Mouse (Mus musculus) liver, embryonic 11.5 days (tissue): ENCODE data around the gene Acyp1. TPM values are rescaled to one million over a fixed set of nuclear protein-coding genes. Genes with fewer than 3 reads are reported as not detected.
A peak's percentile ranks its signal among the peaks of the same experiment; 100 is the strongest.

Source experiments
- ATAC-seq: fragments of 200-750 bp; cut with Nextera tagmentation; replicated peaks from 2 replicates; pipeline ENCODE4 v1.8.0; 2017; ENCODE audit warnings: moderate number of reproducible peaks, mild to moderate bottlenecking, moderate TSS enrichment, moderate library complexity; ENCODE audit not compliant: low FRiP score
- DNase-seq: peaks from one replicate; pipeline ENCODE4 v3.0.0-alpha.2; 2017; ENCODE audit warnings: low spot score
- H3K27ac ChIP-seq: fragments of 300-500 bp; sonication (generic); 2 replicates; pipeline ENCODE4 v1.5.1; 2014; ENCODE audit warnings: mild to moderate bottlenecking, low read depth, low read length, control low read depth
- H3K27me3 ChIP-seq: fragments of 300-500 bp; sonication (generic); replicated peaks from 2 replicates; pipeline ENCODE4 v1.6.1; 2014; ENCODE audit warnings: low read length, mixed read lengths; ENCODE audit not compliant: control insufficient read depth, insufficient read depth
- H3K36me3 ChIP-seq: fragments of 300-500 bp; sonication (generic); 2 replicates; pipeline ENCODE4 v1.6.1; 2014; ENCODE audit warnings: mild to moderate bottlenecking, low read length, moderate library complexity, mixed read lengths; ENCODE audit not compliant: control insufficient read depth, insufficient read depth
- H3K4me1 ChIP-seq: fragments of 300-500 bp; sonication (generic); replicated peaks from 2 replicates; pipeline ENCODE4 v1.6.1; 2014; ENCODE audit warnings: low read length, mixed read lengths; ENCODE audit not compliant: control insufficient read depth, insufficient read depth
- H3K4me2 ChIP-seq: fragments of 300-500 bp; sonication (generic); 2 replicates; pipeline ENCODE4 v1.6.1; 2014; ENCODE audit warnings: mild to moderate bottlenecking, control low read depth, moderate library complexity
- H3K4me3 ChIP-seq: fragments of 300-500 bp; sonication (generic); 2 replicates; pipeline ENCODE4 v1.5.1; 2014; ENCODE audit warnings: low read depth, low read length, control low read depth
- H3K9ac ChIP-seq: fragments of 300-500 bp; sonication (generic); 2 replicates; pipeline ENCODE4 v1.6.1; 2014; ENCODE audit warnings: low read depth, low read length, control low read depth
- H3K9me3 ChIP-seq: fragments of 300-500 bp; sonication (generic); 2 replicates; pipeline ENCODE4 v1.6.1; 2016; ENCODE audit warnings: low read length, inconsistent platforms, mixed read lengths; ENCODE audit not compliant: control insufficient read depth
- WGBS: fragments of 180-500 bp; shearing (Covaris S2); extraction: QIAGEN DNeasy Blood & Tissue Kit; methylation state at CpG from one replicate; pipeline ENCODE4 v1.1.7; 2014; 5-methylcytosine and 5-hydroxymethylcytosine counted together
- microRNA-seq: library from miRNA; unstranded; fragments of <30 nt; microRNA quantifications from one replicate; pipeline ENCODE4, GENCODE M21; 2017; ENCODE audit warnings: borderline number of aligned reads
- polyA plus RNA-seq: library from polyadenylated mRNA; unstranded; fragments of >200 nt; fragmentation: Nextera tagmentation; extraction: Ambion mirVana; gene quantifications from 2 replicates; pipeline ENCODE4 v1.2.1, GENCODE M21; 2014

The Acyp1 gene
- polyA plus RNA-seq, 1 experiment from 2014 or later: 88.3 TPM

DNA sequence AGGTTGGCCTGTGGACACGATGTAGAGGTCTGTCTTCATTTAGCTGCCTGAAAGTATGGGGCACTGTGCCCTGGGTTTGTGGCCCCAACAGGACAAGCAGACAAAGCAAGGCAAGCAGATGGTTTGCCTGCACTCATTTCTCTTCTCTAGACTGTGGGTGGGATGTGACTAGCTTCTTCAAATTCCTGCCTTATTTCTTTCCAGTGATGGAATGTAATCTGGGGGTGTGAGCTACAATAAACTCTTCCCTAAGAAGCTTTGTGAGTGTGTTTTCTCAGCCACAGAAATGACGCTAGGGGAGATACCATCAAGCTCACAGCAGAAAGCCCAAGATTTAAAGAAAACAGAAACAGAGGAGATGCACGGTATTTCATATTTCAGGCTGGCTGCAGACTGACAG is 36.2 kb downstream of the Acyp1 start:
- peaks cover 3% of the 10 kb centered on the region; the same call in 1 of the 2 replicates for H3K9me3 ChIP-seq
- no peak for ATAC-seq

DNA sequence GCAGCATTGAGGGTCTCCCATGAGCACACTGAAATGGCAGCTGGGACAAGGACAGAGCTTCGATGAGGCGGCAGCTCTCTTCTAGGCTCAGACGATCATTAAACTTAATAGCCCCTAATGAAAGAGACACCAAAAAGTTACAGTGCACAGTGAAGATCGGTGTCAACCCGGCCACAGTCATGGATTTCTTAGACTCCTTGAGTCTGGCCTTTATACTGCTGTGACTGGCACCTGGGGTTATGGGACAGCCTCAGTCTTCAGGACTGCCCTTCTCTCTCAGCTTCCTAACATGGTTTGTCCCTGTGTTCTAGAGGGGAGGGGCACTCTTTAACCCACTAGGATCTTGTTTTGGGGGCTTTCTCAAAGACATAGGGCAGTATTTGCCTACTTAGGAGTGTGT is 50.7 kb downstream of the Acyp1 start:
- ATAC-seq (no peak), DNase-seq (no peak)
- Histone ChIP-seq H3K36me3 (no peaks in the 10 kb centered on the region), H3K4me3 (no peak overlapping the region), H3K4me2 (no peak overlapping the region), H3K27me3 (no peaks in the 10 kb centered on the region), H3K9ac (no peak overlapping the region), H3K4me1 (0 out of 2 replicates have a peak, but pooled peaks cover 2% of the 10 kb centered on the region), H3K9me3 (no peaks in the 10 kb centered on the region), H3K27ac (no peak overlapping the region)
- WGBS: 90% methylated on average over 5 of the region's 5 CpGs

More for the DNA sequence above, 36.2 kb downstream of the Acyp1 start:
- Histone ChIP-seq H3K4me2 (no peak overlapping the region), H3K4me3 (no peak overlapping the region), H3K4me1 (no peaks in the 10 kb centered on the region; the same call in 1 of the 2 replicates), H3K9ac (no peak overlapping the region), H3K27me3 (no peaks in the 10 kb centered on the region), H3K27ac (no peak overlapping the region), H3K36me3 (no peaks in the 10 kb centered on the region)
- 82% methylated on average over 3 of the region's 3 CpGs for WGBS
- no peak for DNase-seq

DNA sequence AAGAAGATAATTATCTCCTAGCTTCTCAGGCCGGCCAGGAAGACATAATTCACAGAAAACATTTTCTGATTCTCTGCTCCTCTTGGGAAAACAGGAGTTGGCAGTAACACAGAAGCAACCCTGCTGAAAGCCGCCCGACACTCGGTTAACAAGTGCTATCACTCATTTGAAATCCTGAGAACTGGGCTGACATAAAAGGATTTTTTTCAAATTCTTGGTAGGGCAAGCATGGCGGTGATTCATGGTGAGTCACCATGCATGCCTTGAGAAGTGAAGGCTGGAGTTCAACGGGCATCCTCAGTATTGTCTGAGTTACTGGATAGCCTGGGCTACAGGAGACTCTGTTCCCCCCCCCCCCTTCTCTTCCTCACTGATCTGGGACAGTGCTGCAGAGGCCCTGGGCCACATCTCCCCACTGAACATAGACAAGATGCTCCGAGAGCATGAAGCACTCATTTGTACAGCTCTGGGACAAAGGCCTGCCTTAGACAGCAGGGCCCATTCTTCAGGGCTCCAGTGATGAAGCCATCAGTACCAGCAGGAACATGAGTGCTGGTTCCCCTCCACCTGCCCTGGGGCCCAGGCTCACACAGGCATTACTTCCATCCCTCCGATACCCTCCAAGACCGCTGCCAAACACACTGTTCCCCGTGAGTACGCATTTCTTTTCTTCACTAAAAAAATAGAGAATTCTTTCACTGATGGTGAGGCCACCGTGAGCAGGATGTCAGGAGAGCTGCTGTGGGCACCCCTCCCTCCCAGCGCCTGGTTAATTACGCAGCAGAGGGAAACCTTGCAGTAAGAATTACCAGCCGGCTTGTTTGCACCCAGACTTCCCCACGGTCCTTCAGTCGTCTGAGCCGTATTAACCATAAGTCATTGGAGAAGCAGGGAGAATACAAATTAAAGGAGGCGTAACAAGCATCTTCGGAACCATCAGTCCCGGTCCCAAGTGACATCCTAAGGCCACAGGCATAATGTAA is 54.6 kb downstream of the Acyp1 start:
- H3K9ac ChIP-seq: no peak overlapping the region
- no peak overlapping the region for H3K4me3 ChIP-seq
- no peaks in the 10 kb centered on the region for H3K27me3 ChIP-seq
- no peaks in the 10 kb centered on the region for H3K4me1 ChIP-seq
- no peaks in the 10 kb centered on the region for H3K9me3 ChIP-seq
- WGBS: 83% methylated on average over 21 of the region's 21 CpGs
- H3K27ac ChIP-seq: no peak overlapping the region
- no peaks in the 10 kb centered on the region for H3K36me3 ChIP-seq
- ATAC-seq: no peak
- H3K4me2 ChIP-seq: no peak overlapping the region
- no peak for DNase-seq

DNA sequence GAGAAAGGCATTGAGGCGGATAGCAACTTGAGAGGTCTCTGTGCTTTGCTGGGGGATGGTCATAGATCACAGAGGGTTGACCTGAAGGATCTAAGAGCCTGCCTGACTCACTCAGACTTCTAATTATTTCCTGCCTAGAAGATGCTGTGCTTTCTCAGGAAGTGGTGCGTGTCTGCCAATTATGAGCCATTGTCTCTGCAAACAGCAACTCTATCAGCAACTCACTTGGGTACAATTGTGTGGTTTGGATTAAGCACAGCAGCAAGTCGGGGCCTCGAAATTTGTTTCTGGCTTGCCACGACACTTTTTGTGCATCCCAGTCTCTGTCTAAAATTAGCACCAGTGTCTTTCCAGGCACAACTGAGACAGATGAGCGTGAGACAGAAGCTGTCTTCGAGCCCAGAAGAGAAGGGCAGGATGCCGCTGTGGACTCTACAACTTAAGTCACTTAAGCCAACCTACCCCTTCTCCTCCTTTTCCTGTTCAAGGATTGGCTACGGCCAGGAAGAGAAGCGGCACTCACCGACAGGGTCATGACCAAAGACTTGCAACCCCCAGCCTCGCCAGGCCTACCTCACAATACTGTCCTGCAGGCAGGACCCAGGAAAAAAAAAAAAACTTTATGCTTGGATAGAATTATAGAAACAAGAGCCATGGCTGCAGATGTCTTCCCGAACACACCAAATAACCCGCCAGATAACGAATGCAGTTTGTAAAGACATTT is 60.2 kb downstream of the Acyp1 start:
- H3K4me1 ChIP-seq: peaks cover 4% of the 10 kb centered on the region; the same call in 1 of the 2 replicates
- H3K9ac ChIP-seq: no peak overlapping the region
- H3K27ac ChIP-seq: peak overlapping the region; percentile 25; the same call in 1 of the 2 replicates
- peaks cover 27% of the 10 kb centered on the region for H3K36me3 ChIP-seq
- no peak for ATAC-seq
- no peaks in the 10 kb centered on the region for H3K27me3 ChIP-seq
- H3K4me3 ChIP-seq: no peak overlapping the region
- 70% methylated on average over 15 of the region's 15 CpGs for WGBS
- DNase-seq: no peak
- no peaks in the 10 kb centered on the region for H3K9me3 ChIP-seq
- H3K4me2 ChIP-seq: no peak overlapping the region

DNA sequence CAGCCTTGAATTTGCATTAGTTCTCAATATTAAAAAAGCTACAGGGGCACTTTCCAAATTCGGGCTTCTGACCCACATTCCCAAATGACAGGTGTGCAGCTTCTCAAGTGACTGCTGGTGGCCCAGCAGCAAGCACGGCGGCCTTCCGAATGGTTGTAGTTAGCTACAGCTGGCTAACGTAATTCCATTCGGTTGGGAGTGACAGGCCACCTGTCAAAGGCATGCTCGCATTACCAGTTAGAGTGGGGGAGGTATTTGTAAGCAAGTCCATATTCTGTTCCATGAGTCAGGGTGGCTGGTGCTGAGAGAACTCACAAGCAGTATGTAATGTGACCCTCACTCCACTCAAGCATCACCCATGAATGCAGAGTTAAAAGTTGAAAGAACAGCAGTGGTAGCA is 61.0 kb downstream of the Acyp1 start:
- H3K27me3 ChIP-seq: no peaks in the 10 kb centered on the region
- peaks cover 4% of the 10 kb centered on the region; the same call in 1 of the 2 replicates for H3K4me1 ChIP-seq
- H3K36me3 ChIP-seq: peaks cover 35% of the 10 kb centered on the region
- DNase-seq: no peak
- no peak overlapping the region for H3K9ac ChIP-seq
- H3K27ac ChIP-seq: no peak overlapping the region; the same call in 1 of the 2 replicates
- 79% methylated on average over 7 of the region's 7 CpGs for WGBS
- ATAC-seq: no peak
- no peaks in the 10 kb centered on the region for H3K9me3 ChIP-seq
- H3K4me2 ChIP-seq: no peak overlapping the region
- H3K4me3 ChIP-seq: no peak overlapping the region

Small RNA genes within 50 kb of the gene (microRNA-seq; reads per million reads assigned to microRNA genes)
- gene Mir6938: 1.1 reads per million

Other genes with a start within 250 kb of the Acyp1 start
- gene Prox2, start 177.7 kb downstream of the Acyp1 start, polyA plus RNA-seq: 3.8 and 4.3 TPM in 2 replicates
- 139 and 143 TPM in 2 replicates for gene Dlst, start 177.6 kb downstream of the Acyp1 start, polyA plus RNA-seq
- gene Rps6kl1, start 137.2 kb downstream of the Acyp1 start, polyA plus RNA-seq: 0.99 and 1.1 TPM in 2 replicates
- 4.0 and 5.7 TPM in 2 replicates for gene Pgf, start 110.6 kb downstream of the Acyp1 start, polyA plus RNA-seq
- 75.6 and 86.5 TPM in 2 replicates for gene Eif2b2, start 69.0 kb downstream of the Acyp1 start, polyA plus RNA-seq
- 6.1 and 7.8 TPM in 2 replicates for gene Mlh3, start 17.8 kb downstream of the Acyp1 start, polyA plus RNA-seq
- gene Zc2hc1c, start 153 bp upstream of the Acyp1 start, polyA plus RNA-seq: 0.43 and 0.49 TPM in 2 replicates
- 7.2 and 9.4 TPM in 2 replicates for gene Nek9, start 50.9 kb upstream of the Acyp1 start, polyA plus RNA-seq
- 271 and 278 TPM in 2 replicates for gene Tmed10, start 86.4 kb upstream of the Acyp1 start, polyA plus RNA-seq
- gene Fos, start 185.5 kb upstream of the Acyp1 start, polyA plus RNA-seq: 1.3 and 1.6 TPM in 2 replicates